ENCODE assay signal across 12 mouse cellular contexts in the genomic region with DNA sequence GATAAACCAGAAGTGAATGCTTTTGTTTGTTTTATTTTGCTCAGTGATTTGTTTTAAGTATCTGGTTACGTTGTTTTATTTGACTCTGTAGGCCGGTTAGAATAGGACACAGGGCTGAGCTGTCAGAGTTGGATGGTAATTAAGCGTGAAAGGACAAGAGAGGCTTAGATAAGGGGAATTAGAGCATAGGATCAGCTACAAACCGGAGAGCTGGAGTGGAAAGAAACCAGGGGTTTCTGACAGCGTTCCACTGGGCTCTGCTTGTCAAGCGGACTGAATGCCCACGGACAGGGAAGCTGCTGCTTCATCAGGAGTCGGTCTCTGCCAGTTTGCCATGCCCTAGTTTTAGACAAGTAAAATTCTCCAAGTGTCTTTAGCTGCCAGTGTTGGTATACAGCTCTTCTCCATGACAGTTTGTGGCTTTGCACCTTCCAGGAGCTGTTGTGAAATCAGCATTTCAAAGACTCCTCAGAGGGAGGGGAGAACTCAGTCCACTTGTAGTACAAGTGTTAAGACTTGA. TPM values are rescaled to one million over a fixed set of nuclear protein-coding genes. Genes with fewer than 3 reads are reported as not detected.
A peak's percentile ranks its signal among the peaks of the same experiment; 100 is the strongest.
DNase-seq lines count a peak whose midpoint lies in the region; ATAC-seq and TF ChIP-seq lines count a peak whose summit lies in the region.
"Had no signal": no experiment of that assay in that cellular context is flagged by ENCODE, and none has a peak within 500 bp of the region (broad histone marks: within the 10 kb centered on the region; RNA-seq: fewer than 3 reads in every experiment).

No protein-coding gene starts in this region.

- no peak for TF ChIP-seq CTCF in gastrocnemius, adult 2 months (IDR thresholded peaks at IDR 0.05)

- H3K9ac ChIP-seq in intestine, embryonic 16.5 days (ENCODE audit: low read depth, low read length), result no peak overlapping the region
- H3K9ac ChIP-seq: embryonic facial prominence, embryonic 13.5 days; liver, embryonic 14.5 days had no signal

- H3K4me3 ChIP-seq in gastrocnemius, adult 2 months, result peak overlapping the region; percentile 9; the same call in 1 of the 2 replicates
- H3K4me3 ChIP-seq in intestine, embryonic 16.5 days (ENCODE audit: low read length), result no peak overlapping the region
- H3K4me3 ChIP-seq: embryonic facial prominence, embryonic 13.5 days had no signal

- 0 out of 2 replicates have a peak, but pooled peaks cover 3% of the 10 kb centered on the region for H3K36me3 ChIP-seq in intestine, embryonic 16.5 days (ENCODE audit: control insufficient read depth, insufficient read depth, low read length)

- 36% methylated on average over 8 of the region's 8 CpGs for WGBS in intestine, embryonic 16.5 days

- intact Hi-C loops in gastrocnemius, adult 2 months (cut with DNase I), result no loop called here

- DNase-seq in gastrocnemius, adult 2 months, result peak; percentile 37
- DNase-seq in gastrocnemius, adult 8-10 months (ENCODE audit: low spot score in 2 of 2), result no peak
- peak; percentile 17 for DNase-seq in testis, postnatal 10 days (ENCODE audit: low spot score)
- no peak for DNase-seq in testis, postnatal 14 days (ENCODE audit: low spot score)
- no peak for DNase-seq in kidney, postnatal 36 days
- DNase-seq in right cerebral cortex, postnatal 25 days, result no peak
- DNase-seq: right cerebral cortex, postnatal 14 days had no signal

- H3K27me3 ChIP-seq in intestine, embryonic 16.5 days (replicated peaks; ENCODE audit: control insufficient read depth, insufficient read depth, low read length), result no peaks in the 10 kb centered on the region
- H3K27me3 ChIP-seq: embryonic facial prominence, embryonic 13.5 days had no signal

- H3K4me1 ChIP-seq in intestine, embryonic 16.5 days (ENCODE audit: control insufficient read depth, insufficient read depth, low read length), result no peaks in the 10 kb centered on the region
- H3K4me1 ChIP-seq: embryonic facial prominence, embryonic 13.5 days had no signal

- peak overlapping the region; percentile 68 for H3K27ac ChIP-seq in gastrocnemius, adult 2 months
- H3K27ac ChIP-seq in intestine, embryonic 16.5 days (ENCODE audit: low read length), result no peak overlapping the region
- H3K27ac ChIP-seq: embryonic facial prominence, embryonic 13.5 days; liver, embryonic 14.5 days had no signal

- H3K4me2 ChIP-seq in intestine, embryonic 16.5 days (ENCODE audit: low read depth, low read length), result no peak overlapping the region
- H3K4me2 ChIP-seq: embryonic facial prominence, embryonic 13.5 days had no signal

- peak; percentile 68 for ATAC-seq in megakaryocyte progenitor cell, adult 5-6 weeks (replicated peaks; ENCODE audit: poor library complexity)
- no peak for ATAC-seq in intestine, embryonic 16.5 days

- no peaks in the 10 kb centered on the region for H3K9me3 ChIP-seq in intestine, embryonic 16.5 days (ENCODE audit: control insufficient read depth, low read length)
- H3K9me3 ChIP-seq: embryonic facial prominence, embryonic 13.5 days had no signal

RNA-seq across cellular contexts. Expression of gene Hspb11, which starts 24.9 kb away (rescaled TPM):
- total RNA-seq in gastrocnemius, adult 2 months (2021), result 10 to 100 TPM in 1 of 2 experiments, 1 to 10 TPM in 1; 8.1 to 10.8 TPM
- 1 to 10 TPM; 6.2 to 9.1 (median 7.1) TPM for total RNA-seq in gastrocnemius, adult 8-10 months (2022)
- total RNA-seq in megakaryocyte progenitor cell, adult 5-6 weeks (2015), result 12.1 and 13.9 TPM in 2 replicates
- total RNA-seq in megakaryocyte progenitor cell, adult 5-6 weeks (2017), result 8.1 and 17.6 TPM in 2 replicates
- polyA plus RNA-seq in intestine, embryonic 16.5 days (2015; fragmentation: Nextera tagmentation; extraction: Ambion mirVana), result 22.6 and 26.7 TPM in 2 replicates

RNA-seq across cellular contexts. Expression of gene Lrrc42, which starts 24.9 kb away (rescaled TPM):
- 1 to 10 TPM; 8.0 to 8.2 TPM for total RNA-seq in gastrocnemius, adult 2 months (2021)
- 10 to 100 TPM in 1 of 4 experiments, 1 to 10 TPM in 3; 7.1 to 11.4 (median 8.4) TPM for total RNA-seq in gastrocnemius, adult 8-10 months (2022)
- total RNA-seq in megakaryocyte progenitor cell, adult 5-6 weeks (2015), result 11.0 and 13.8 TPM in 2 replicates
- total RNA-seq in megakaryocyte progenitor cell, adult 5-6 weeks (2017), result 6.5 and 7.0 TPM in 2 replicates
- polyA plus RNA-seq in intestine, embryonic 16.5 days (2015; fragmentation: Nextera tagmentation; extraction: Ambion mirVana), result 48.3 and 49.6 TPM in 2 replicates

RNA-seq across cellular contexts. Expression of gene Dio1, which starts 28.7 kb away (rescaled TPM):
- under 1 TPM in 1 of 2 experiments, not detected in 1; 0.22 TPM for total RNA-seq in gastrocnemius, adult 2 months (2021)
- under 1 TPM in 1 of 4 experiments, not detected in 3; 0.16 TPM for total RNA-seq in gastrocnemius, adult 8-10 months (2022)
- total RNA-seq in megakaryocyte progenitor cell, adult 5-6 weeks (2015), result not detected in 2 replicates
- not detected in 2 replicates for total RNA-seq in megakaryocyte progenitor cell, adult 5-6 weeks (2017)
- polyA plus RNA-seq in intestine, embryonic 16.5 days (2015; fragmentation: Nextera tagmentation; extraction: Ambion mirVana), result 3.3 and 5.2 TPM in 2 replicates
- total RNA-seq: layer of hippocampus, postnatal 10 days had no signal
- polyA plus RNA-seq: embryonic facial prominence, embryonic 13.5 days; liver, embryonic 14.5 days had no signal

RNA-seq across cellular contexts. Expression of gene Yipf1, which starts 35.9 kb away (rescaled TPM):
- 10 to 100 TPM in 1 of 2 experiments, 1 to 10 TPM in 1; 8.2 to 10.1 TPM for total RNA-seq in gastrocnemius, adult 2 months (2021)
- total RNA-seq in gastrocnemius, adult 8-10 months (2022), result 1 to 10 TPM; 7.4 to 9.7 (median 8.9) TPM
- total RNA-seq in megakaryocyte progenitor cell, adult 5-6 weeks (2015), result 45.8 and 46.2 TPM in 2 replicates
- 26.2 and 39.5 TPM in 2 replicates for total RNA-seq in megakaryocyte progenitor cell, adult 5-6 weeks (2017)
- 84.5 and 88.5 TPM in 2 replicates for polyA plus RNA-seq in intestine, embryonic 16.5 days (2015; fragmentation: Nextera tagmentation; extraction: Ambion mirVana)

Comparison
In these comparisons a context has a peak if more than half of its experiments do, and no peak if none do; other contexts are left out.
1. DNase-seq: peak in gastrocnemius, adult 2 months (single experiment) and testis, postnatal 10 days (single experiment); none in gastrocnemius, adult 8-10 months (0 of 2), testis, postnatal 14 days (single experiment), kidney, postnatal 36 days (0 of 2) and right cerebral cortex, postnatal 25 days (single experiment).